Mouse (Mus musculus) left cerebral cortex, postnatal 36 days (tissue): Measurements from ENCODE around the gene Alkbh4. TPM values are rescaled to one million over a fixed set of nuclear protein-coding genes. Genes with fewer than 3 reads are reported as not detected.
"Not testable (repeated sequence)": the region's sequence is repeated elsewhere in the genome, so short reads cannot be mapped to it uniquely, and the experiment has no call there.

Experiments
- DNase-seq, 2 experiments: peaks; one replicate each; pipeline ENCODE4 v3.0.0; 2021 to 2022; ENCODE audit warnings: low spot score in 2 of 2, mixed read lengths in 1 of 2
- intact Hi-C: fragments of 180-260 bp; cut with DNase I; formaldehyde crosslinking; loops from one replicate; pipeline ENCODE4 v1.15.1; 2025
- total RNA-seq, 2 experiments: library from RNA; stranded (reverse); gene quantifications; 2 replicates each; pipeline ENCODE4 v1.2.3; 2021

Gene Alkbh4
- total RNA-seq, 2 experiments from 2014 or later: 7.7 to 9.0 TPM

GRCm38 (mm10) chr5:136139393-136139792 is 3.4 kb downstream of the Alkbh4 start:
- DNase-seq: no peak
- intact Hi-C loops: loop anchor here (5.0 kb wide), 1 partner anchor 113 kb away; no protein-coding TSS in a partner anchor

GRCm38 (mm10) chr5:136140057-136140482 is 4.1 kb downstream of the Alkbh4 start:
- DNase-seq: no peak
- intact Hi-C loops: no loop called here

- no peak for DNase-seq
- intact Hi-C loops: no loop called here
Measured at GRCm38 (mm10) chr5:136142746-136143145, 6.8 kb downstream of the Alkbh4 start.

GRCm38 (mm10) chr5:136143161-136143755 is 7.3 kb downstream of the Alkbh4 start:
- intact Hi-C loops: no loop called here
- DNase-seq: no peak

- intact Hi-C loops: no loop called here
- no peak for DNase-seq
Measured at GRCm38 (mm10) chr5:136144606-136145430, 8.9 kb downstream of the Alkbh4 start.

GRCm38 (mm10) chr5:136146936-136147335 is 11.0 kb downstream of the Alkbh4 start:
- intact Hi-C loops: no loop called here
- no peak for DNase-seq

- no peak for DNase-seq
- intact Hi-C loops: no loop called here
Measured at GRCm38 (mm10) chr5:136147704-136148103, 11.8 kb downstream of the Alkbh4 start.

GRCm38 (mm10) chr5:136149134-136149576 is 13.2 kb downstream of the Alkbh4 start:
- DNase-seq, intact Hi-C loops: not testable (repeated sequence)

GRCm38 (mm10) chr5:136152365-136152764 is 16.4 kb downstream of the Alkbh4 start:
- intact Hi-C loops: no loop called here
- no peak for DNase-seq

- intact Hi-C loops: no loop called here
- DNase-seq: no peak
Measured at GRCm38 (mm10) chr5:136155399-136155798, 19.5 kb downstream of the Alkbh4 start.

GRCm38 (mm10) chr5:136160084-136160483 is 24.1 kb downstream of the Alkbh4 start:
- intact Hi-C loops, DNase-seq: not testable (repeated sequence)

- intact Hi-C loops: no loop called here
- DNase-seq: no peak
Measured at GRCm38 (mm10) chr5:136163807-136164474, 28.0 kb downstream of the Alkbh4 start.

- no peak for DNase-seq
- intact Hi-C loops: no loop called here
Measured at GRCm38 (mm10) chr5:136165246-136165645, 29.3 kb downstream of the Alkbh4 start.

- DNase-seq: no peak
- intact Hi-C loops: no loop called here
Measured at GRCm38 (mm10) chr5:136167296-136167695, 31.4 kb downstream of the Alkbh4 start.

GRCm38 (mm10) chr5:136168071-136168470 is 32.1 kb downstream of the Alkbh4 start:
- no peak for DNase-seq
- intact Hi-C loops: no loop called here

- intact Hi-C loops: no loop called here
- DNase-seq: peak; percentile 52 to 53
Measured at GRCm38 (mm10) chr5:136169626-136170511, 33.9 kb downstream of the Alkbh4 start.

GRCm38 (mm10) chr5:136170512-136171362 is 34.8 kb downstream of the Alkbh4 start, which contains the start of gene Orai2:
Orai2 (minus strand) TSS chr5:136170713.
- peak; percentile 84 to 86 for DNase-seq
- intact Hi-C loops: no loop called here
